Mouse (Mus musculus) cerebellum, postnatal 25 days (tissue): ENCODE data around the gene Hrg.
"Not testable (repeated sequence)": the region's sequence is repeated elsewhere in the genome, so short reads cannot be mapped to it uniquely, and the experiment has no call there.

Experiments
- DNase-seq, 2 experiments: peaks; one replicate each; pipeline ENCODE4 v3.0.0; 2021; ENCODE audit warnings: mixed read lengths in 2 of 2

Hrg gene

GRCm38 (mm10) chr16:22950840-22951395 is at the start of gene Hrg:
Gene Hrg, plus strand, starts transcription at chr16:22951072.
- DNase-seq, result no peak

GRCm38 (mm10) chr16:22901326-22901725 is 49.5 kb upstream of the Hrg start:
- DNase-seq, result no peak

GRCm38 (mm10) chr16:22909290-22909689 is 41.6 kb upstream of the Hrg start:
- no peak for DNase-seq

- no peak for DNase-seq
Observed at GRCm38 (mm10) chr16:22911986-22912385, 38.9 kb upstream of the Hrg start.

GRCm38 (mm10) chr16:22912886-22913285 is 38.0 kb upstream of the Hrg start:
- no peak for DNase-seq

- no peak for DNase-seq
Observed at GRCm38 (mm10) chr16:22914276-22914675, 36.6 kb upstream of the Hrg start.

- DNase-seq, result no peak
Observed at GRCm38 (mm10) chr16:22918034-22918433, 32.8 kb upstream of the Hrg start, which contains the start of gene Fetub. Gene Fetub, plus strand, starts transcription at chr16:22918334.

GRCm38 (mm10) chr16:22918664-22919312 is 32.1 kb upstream of the Hrg start:
- DNase-seq, result no peak

- DNase-seq, result no peak
Observed at GRCm38 (mm10) chr16:22919971-22920854, 30.7 kb upstream of the Hrg start.

GRCm38 (mm10) chr16:22921761-22922160 is 29.1 kb upstream of the Hrg start:
- DNase-seq, result no peak

GRCm38 (mm10) chr16:22922433-22922832 is 28.4 kb upstream of the Hrg start:
- no peak for DNase-seq

- no peak for DNase-seq
Observed at GRCm38 (mm10) chr16:22929575-22929974, 21.3 kb upstream of the Hrg start.

GRCm38 (mm10) chr16:22931431-22932200 is 19.3 kb upstream of the Hrg start:
- DNase-seq, result no peak

GRCm38 (mm10) chr16:22937631-22938030 is 13.2 kb upstream of the Hrg start:
- DNase-seq, result no peak

- DNase-seq, result no peak
Observed at GRCm38 (mm10) chr16:22938541-22938940, 12.3 kb upstream of the Hrg start.

- DNase-seq, result no peak
Observed at GRCm38 (mm10) chr16:22939120-22939695, 11.7 kb upstream of the Hrg start.

GRCm38 (mm10) chr16:22941825-22942476 is 8.9 kb upstream of the Hrg start:
- DNase-seq, result not testable (repeated sequence)

- DNase-seq, result no peak
Observed at GRCm38 (mm10) chr16:22947371-22947770, 3.5 kb upstream of the Hrg start.

- no peak for DNase-seq
Observed at GRCm38 (mm10) chr16:22953069-22953468, 2.2 kb downstream of the Hrg start.

- DNase-seq, result no peak
Observed at GRCm38 (mm10) chr16:22955397-22956084, 4.7 kb downstream of the Hrg start.

GRCm38 (mm10) chr16:22956085-22956439 is 5.2 kb downstream of the Hrg start:
- DNase-seq, result no peak

- DNase-seq, result no peak
Observed at GRCm38 (mm10) chr16:22961073-22961472, 10.2 kb downstream of the Hrg start.
